Mouse (Mus musculus) urinary bladder, postnatal 0 days (tissue): Measurements from ENCODE around the gene Asdurf. TPM values are rescaled to one million over a fixed set of nuclear protein-coding genes. Genes with fewer than 3 reads are reported as not detected.

ENCODE experiments used
- polyA plus RNA-seq: library from polyadenylated mRNA; unstranded; fragments of >200 nt; fragmentation: Nextera tagmentation; extraction: Ambion mirVana; gene quantifications from 2 replicates; pipeline ENCODE4 v1.2.1, GENCODE M21; 2015

Gene Asdurf
- 14.0 TPM in 1 of 2 replicates, not detected in the other for polyA plus RNA-seq

DNA sequence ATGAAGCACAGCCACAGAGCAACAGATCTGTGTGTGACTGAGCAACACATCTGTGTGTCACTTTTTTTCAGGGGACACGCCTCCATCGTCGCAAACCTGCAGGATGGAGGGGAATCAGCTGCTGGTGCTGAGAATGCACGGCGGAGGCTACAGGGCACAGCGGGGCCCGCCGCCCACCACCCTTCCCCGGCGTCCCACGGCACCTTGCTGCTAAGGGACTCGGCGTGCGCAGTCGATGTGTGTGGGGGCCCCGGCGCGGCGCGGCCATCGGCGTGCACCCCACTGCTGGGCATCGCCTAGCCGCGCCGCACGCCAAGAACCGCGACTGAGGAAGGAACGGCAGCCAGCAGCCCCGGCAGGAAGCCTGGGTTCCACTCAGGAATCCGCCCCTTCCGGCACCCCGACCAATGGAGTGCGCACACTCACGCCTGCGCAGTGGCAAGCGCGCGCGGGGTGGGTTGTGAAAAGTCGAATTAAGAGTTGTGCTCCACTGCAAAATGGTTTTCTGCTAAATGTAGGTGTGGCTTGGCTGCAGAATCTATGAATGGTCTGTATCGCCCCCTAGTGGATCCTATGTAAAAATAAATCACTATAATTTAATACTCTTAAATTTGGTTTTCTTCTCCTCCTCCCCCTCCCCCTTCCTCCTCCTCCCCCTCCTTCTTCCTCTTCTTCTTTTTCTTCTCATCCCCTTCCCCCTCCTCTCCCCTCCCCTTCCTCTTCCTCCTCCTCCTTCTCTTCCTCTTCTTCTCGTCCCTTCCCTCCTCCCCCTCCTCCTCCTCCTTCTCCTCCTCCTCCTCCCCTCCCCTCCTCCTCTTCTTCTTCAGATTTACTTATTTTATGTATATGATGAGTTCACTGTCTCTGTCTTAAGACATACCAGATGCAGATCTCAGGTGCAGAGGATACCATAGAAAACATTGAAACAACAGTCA lies at the start of gene Asdurf, which contains the start of the genes Gm28551 and Asnsd1:
TSS of gene Asdurf (minus strand) at position 293 of the 935 bp plus-strand sequence.
TSS of gene Gm28551 (minus strand) at position 341 of the 935 bp plus-strand sequence.
TSS of gene Asnsd1 (minus strand) at position 426 of the 935 bp plus-strand sequence.

DNA sequence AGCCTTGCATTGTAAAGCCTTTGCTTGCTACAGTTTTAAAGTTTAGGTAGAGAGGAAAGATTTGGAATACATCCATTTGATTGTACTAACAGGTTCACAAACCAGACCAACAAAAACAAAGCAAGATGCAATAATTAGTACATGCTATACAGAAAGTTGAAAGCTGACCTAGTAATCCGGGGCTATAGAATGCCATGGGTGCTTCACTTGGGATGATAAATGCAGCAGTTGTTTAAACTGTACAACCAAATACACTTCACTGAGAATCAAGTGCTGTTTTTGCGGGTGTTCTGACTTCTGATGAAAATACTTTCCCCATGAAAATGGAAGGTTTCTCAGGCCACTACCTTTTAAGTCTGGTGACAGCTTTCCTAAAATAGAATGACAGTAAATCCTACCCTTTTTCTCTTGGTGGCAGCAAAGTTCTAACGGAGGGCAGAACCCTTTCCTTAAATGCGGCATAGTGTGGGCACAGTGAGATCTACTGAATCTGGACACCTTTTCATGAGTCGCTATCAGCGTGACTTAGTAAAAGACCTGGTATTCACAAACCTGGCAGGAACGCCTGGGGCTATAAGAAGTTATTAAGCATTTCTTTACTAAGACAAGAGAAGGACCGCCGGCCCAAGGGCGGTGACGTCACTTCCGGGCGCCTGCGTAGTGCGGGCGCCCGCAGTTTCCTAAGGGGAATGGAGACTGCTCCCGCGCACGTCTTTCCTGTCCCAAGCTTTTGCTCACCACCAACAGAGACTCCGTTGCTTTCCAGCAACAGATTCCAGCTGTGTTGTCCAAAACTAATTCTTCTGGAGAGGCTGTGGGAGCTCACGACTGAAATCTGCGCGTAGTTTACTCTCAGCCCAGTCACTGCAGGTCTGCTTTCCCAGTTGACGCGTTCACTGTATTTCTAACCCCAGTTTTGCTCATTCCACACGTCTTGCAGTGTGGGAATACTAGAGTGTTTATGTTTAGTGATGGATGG lies 39.1 kb downstream of the Asdurf start, which contains the start of gene Osgepl1:
TSS of gene Osgepl1 (plus strand) at position 636 of the 979 bp plus-strand sequence.

Other genes with a start within 250 kb of the Asdurf start
- not detected in 2 replicates for gene 1700019A02Rik, start 165.0 kb downstream of the Asdurf start, polyA plus RNA-seq
- gene Pms1, start 55.6 kb downstream of the Asdurf start, polyA plus RNA-seq, result 3.6 and 3.7 TPM in 2 replicates
- gene Ormdl1, start 55.5 kb downstream of the Asdurf start, polyA plus RNA-seq, result 31.2 and 32.4 TPM in 2 replicates
- not detected in 2 replicates for gene Gm28778, start 55.5 kb downstream of the Asdurf start, polyA plus RNA-seq
- 14.4 and 16.3 TPM in 2 replicates for gene Osgepl1, start 39.0 kb downstream of the Asdurf start, polyA plus RNA-seq
- gene Gm28551, start within 50 bp of the Asdurf start, polyA plus RNA-seq, result 0.17 and 0.22 TPM in 2 replicates
- gene Asnsd1, start 133 bp upstream of the Asdurf start, polyA plus RNA-seq, result 40.2 and 44.7 TPM in 2 replicates